Mouse (Mus musculus) hindbrain, embryonic 11.5 days (tissue): ENCODE data around the gene Adora2b. TPM values are rescaled to one million over a fixed set of nuclear protein-coding genes. Genes with fewer than 3 reads are reported as not detected.
A peak's percentile ranks its signal among the peaks of the same experiment; 100 is the strongest.

ENCODE experiments used
- ATAC-seq: fragments of 200-750 bp; cut with Nextera tagmentation; 2 replicates; pipeline ENCODE4 v1.8.0; 2017; ENCODE audit warnings: mild to moderate bottlenecking, moderate TSS enrichment, moderate library complexity; ENCODE audit not compliant: low FRiP score
- DNase-seq: peaks from one replicate; pipeline ENCODE4 v3.0.0-alpha.2; 2015; ENCODE audit warnings: low spot score
- H3K27ac ChIP-seq: fragments of 300-500 bp; sonication (generic); 2 replicates; pipeline ENCODE4 v1.5.1; 2014; ENCODE audit warnings: mild to moderate bottlenecking, low read depth, low read length
- H3K27me3 ChIP-seq: fragments of 300-500 bp; sonication (generic); 2 replicates; pipeline ENCODE4 v1.6.1; 2014; ENCODE audit warnings: mild to moderate bottlenecking, low read length, moderate library complexity, mixed read lengths; ENCODE audit not compliant: control insufficient read depth, insufficient read depth
- H3K36me3 ChIP-seq: fragments of 300-500 bp; sonication (generic); 2 replicates; pipeline ENCODE4 v1.6.1; 2014; ENCODE audit warnings: mild to moderate bottlenecking, low read length, moderate library complexity, mixed read lengths; ENCODE audit not compliant: control insufficient read depth, insufficient read depth
- H3K4me1 ChIP-seq: fragments of 300-500 bp; sonication (generic); replicated peaks from 2 replicates; pipeline ENCODE4 v1.6.1; 2014; ENCODE audit warnings: low read length, mixed read lengths; ENCODE audit not compliant: control insufficient read depth, insufficient read depth
- H3K4me2 ChIP-seq: fragments of 300-500 bp; sonication (generic); replicated peaks from 2 replicates; pipeline ENCODE4 v1.6.1; 2014; ENCODE audit warnings: mild to moderate bottlenecking, low read depth, low read length
- H3K4me3 ChIP-seq: fragments of 300-500 bp; sonication (generic); 2 replicates; pipeline ENCODE4 v1.5.1; 2014; ENCODE audit warnings: low read depth, low read length
- H3K9ac ChIP-seq: fragments of 300-500 bp; sonication (generic); 2 replicates; pipeline ENCODE4 v1.6.1; 2014; ENCODE audit warnings: low read depth, low read length
- H3K9me3 ChIP-seq: fragments of 300-500 bp; sonication (generic); 2 replicates; pipeline ENCODE4 v1.6.1; 2016; ENCODE audit warnings: low read length; ENCODE audit not compliant: control insufficient read depth
- WGBS: fragments of 180-500 bp; shearing (Covaris S2); extraction: QIAGEN DNeasy Blood & Tissue Kit; methylation state at CpG from one replicate; pipeline ENCODE4 v1.1.7; 2014; 5-methylcytosine and 5-hydroxymethylcytosine counted together
- polyA plus RNA-seq: library from polyadenylated mRNA; unstranded; fragments of >200 nt; fragmentation: Nextera tagmentation; extraction: Ambion mirVana; gene quantifications from 2 replicates; pipeline ENCODE4 v1.2.1, GENCODE M21; 2014

Adora2b gene
- 4.5 and 5.7 TPM in 2 replicates for polyA plus RNA-seq

GRCm38 (mm10) chr11:62248401-62249244 lies at the start of gene Adora2b:
Adora2b (plus strand) TSS chr11:62248984.
- WGBS = under 1% methylated on average over 69 of the region's 69 CpGs
- peak; percentile 96 for ATAC-seq
- H3K4me2 ChIP-seq = peak within 1 kb of the TSS; percentile 100

GRCm38 (mm10) chr11:62200901-62201512 lies 47.8 kb upstream of the Adora2b start:
- H3K4me3 ChIP-seq = no peak overlapping the region
- no peak for ATAC-seq
- H3K27ac ChIP-seq = no peak overlapping the region
- H3K27me3 ChIP-seq = no peaks in the 10 kb centered on the region
- DNase-seq = no peak
- no peak overlapping the region for H3K9ac ChIP-seq
- H3K4me2 ChIP-seq = no peak overlapping the region
- H3K4me1 ChIP-seq = no peaks in the 10 kb centered on the region
- no peaks in the 10 kb centered on the region for H3K9me3 ChIP-seq
- no peaks in the 10 kb centered on the region for H3K36me3 ChIP-seq
- WGBS = 85% methylated on average over 5 of the region's 5 CpGs

More at GRCm38 (mm10) chr11:62248401-62249244, at the start of gene Adora2b:
- Histone ChIP-seq H3K9me3 (no peaks in the 10 kb centered on the region), H3K9ac (peak within 1 kb of the TSS; percentile 50; the same call in 1 of the 2 replicates), H3K4me3 (peak within 1 kb of the TSS; percentile 60), H3K27me3 (peaks cover 22% of the 10 kb centered on the region), H3K36me3 (no peaks in the 10 kb centered on the region), H3K27ac (no peak within 1 kb of the TSS), H3K4me1 (peaks cover 8% of the 10 kb centered on the region; the same call in 1 of the 2 replicates)
- DNase-seq = peak; percentile 97

GRCm38 (mm10) chr11:62202645-62203044 lies 46.1 kb upstream of the Adora2b start:
- Histone ChIP-seq H3K4me1 (no peaks in the 10 kb centered on the region), H3K4me2 (no peak overlapping the region), H3K4me3 (no peak overlapping the region), H3K27me3 (no peaks in the 10 kb centered on the region), H3K36me3 (no peaks in the 10 kb centered on the region), H3K9ac (no peak overlapping the region), H3K27ac (no peak overlapping the region), H3K9me3 (no peaks in the 10 kb centered on the region)
- DNase-seq = no peak
- no peak for ATAC-seq
- 94% methylated on average over 1 of the region's 1 CpGs for WGBS

GRCm38 (mm10) chr11:62209111-62209510 lies 39.7 kb upstream of the Adora2b start:
- H3K4me1 ChIP-seq = no peaks in the 10 kb centered on the region
- H3K36me3 ChIP-seq = no peaks in the 10 kb centered on the region
- 45% methylated on average over 2 of the region's 2 CpGs for WGBS
- H3K27me3 ChIP-seq = no peaks in the 10 kb centered on the region
- DNase-seq (no peak), ATAC-seq (no peak)
- H3K4me2 ChIP-seq = no peak overlapping the region
- no peak overlapping the region for H3K27ac ChIP-seq
- H3K9me3 ChIP-seq = no peaks in the 10 kb centered on the region
- H3K9ac ChIP-seq = no peak overlapping the region
- H3K4me3 ChIP-seq = no peak overlapping the region

GRCm38 (mm10) chr11:62209891-62210290 lies 38.9 kb upstream of the Adora2b start:
- Histone ChIP-seq H3K9me3 (no peaks in the 10 kb centered on the region), H3K27ac (no peak overlapping the region), H3K4me3 (no peak overlapping the region), H3K9ac (no peak overlapping the region), H3K27me3 (no peaks in the 10 kb centered on the region), H3K36me3 (no peaks in the 10 kb centered on the region), H3K4me2 (no peak overlapping the region), H3K4me1 (no peaks in the 10 kb centered on the region)
- ATAC-seq (no peak), DNase-seq (no peak)
- 74% methylated on average over 4 of the region's 4 CpGs for WGBS

GRCm38 (mm10) chr11:62213384-62213989 lies 35.3 kb upstream of the Adora2b start:
- ATAC-seq (no peak), DNase-seq (no peak)
- no peak overlapping the region for H3K27ac ChIP-seq
- H3K9ac ChIP-seq = no peak overlapping the region
- H3K4me1 ChIP-seq = no peaks in the 10 kb centered on the region
- no peaks in the 10 kb centered on the region for H3K9me3 ChIP-seq
- WGBS = 93% methylated on average over 12 of the region's 12 CpGs
- no peaks in the 10 kb centered on the region for H3K36me3 ChIP-seq
- H3K4me2 ChIP-seq = no peak overlapping the region
- no peak overlapping the region for H3K4me3 ChIP-seq
- no peaks in the 10 kb centered on the region for H3K27me3 ChIP-seq

GRCm38 (mm10) chr11:62215107-62215506 lies 33.7 kb upstream of the Adora2b start:
- Histone ChIP-seq H3K9ac (no peak overlapping the region), H3K4me1 (no peaks in the 10 kb centered on the region), H3K27ac (no peak overlapping the region), H3K4me3 (no peak overlapping the region), H3K36me3 (no peaks in the 10 kb centered on the region), H3K27me3 (no peaks in the 10 kb centered on the region), H3K9me3 (no peaks in the 10 kb centered on the region), H3K4me2 (no peak overlapping the region)
- no peak for DNase-seq
- no peak for ATAC-seq
- 57% methylated on average over 2 of the region's 2 CpGs for WGBS

GRCm38 (mm10) chr11:62217751-62218150 lies 31.0 kb upstream of the Adora2b start:
- no peak for ATAC-seq
- no peaks in the 10 kb centered on the region for H3K27me3 ChIP-seq
- no peak overlapping the region for H3K4me2 ChIP-seq
- 75% methylated on average over 6 of the region's 6 CpGs for WGBS
- no peaks in the 10 kb centered on the region for H3K9me3 ChIP-seq
- no peaks in the 10 kb centered on the region for H3K4me1 ChIP-seq
- H3K9ac ChIP-seq = no peak overlapping the region
- H3K27ac ChIP-seq = no peak overlapping the region
- no peak for DNase-seq
- H3K36me3 ChIP-seq = no peaks in the 10 kb centered on the region
- H3K4me3 ChIP-seq = no peak overlapping the region
